Mouse (Mus musculus): ENCODE measurements around the gene Dcdc2a.

GRCm38 (mm10) chr13:25206950-25207349, 151.1 kb downstream of the Dcdc2a start:
- no peak for TF ChIP-seq CTCF (IDR thresholded peaks at IDR 0.05)
- TF ChIP-seq POLR2A (IDR thresholded peaks at IDR 0.05; ENCODE audit: insufficient read depth, low read depth, low read length): no peak
- no peak for TF ChIP-seq EP300 (IDR thresholded peaks at IDR 0.05; ENCODE audit: insufficient read depth, low read depth, low read length)
